Mouse (Mus musculus) spleen, embryonic (tissue): ENCODE data around the gene Bmf.

Experiments used
- CTCF ChIA-PET: fragments of 350-600 bp; sonication (Branson Sonifier 250); formaldehyde crosslinking; loops from one replicate; lab custom pipeline; 2022; lab: Charles Lee

Bmf gene

GRCm38 (mm10) chr2:118485415-118485814 is 64.1 kb downstream of the Bmf start:
- CTCF ChIA-PET: interaction anchor here (0.6 to 0.9 kb wide), 3 partner anchors 55 to 120 kb away, joined by 3 read pairs; no protein-coding TSS in a partner anchor

- CTCF ChIA-PET: no interaction called here
Measured at GRCm38 (mm10) chr2:118484386-118484898, 65.0 kb downstream of the Bmf start.

GRCm38 (mm10) chr2:118483032-118483431 is 66.5 kb downstream of the Bmf start:
- CTCF ChIA-PET: no interaction called here

GRCm38 (mm10) chr2:118480886-118481285 is 68.6 kb downstream of the Bmf start:
- CTCF ChIA-PET: no interaction called here

GRCm38 (mm10) chr2:118479550-118479909 is 70.0 kb downstream of the Bmf start, which contains the start of gene Srp14:
Gene Srp14 (minus strand): TSS chr2:118479711.
- CTCF ChIA-PET: interaction anchor here (0.5 kb wide), 1 partner anchor 102 kb away, joined by 3 read pairs; no protein-coding TSS in a partner anchor

GRCm38 (mm10) chr2:118478833-118479549 is 70.5 kb downstream of the Bmf start:
- CTCF ChIA-PET: interaction anchor here (0.5 kb wide), 1 partner anchor 103 kb away, joined by 3 read pairs; no protein-coding TSS in a partner anchor
